Mouse (Mus musculus) brain, embryonic 14.5 days (tissue): ENCODE data around the gene Tmem175.
"Not testable (repeated sequence)": the region's sequence is repeated elsewhere in the genome, so short reads cannot be mapped to it uniquely, and the experiment has no call there.

Experiments used
- CTCF ChIP-seq: fragments of 200-500 bp; IDR thresholded peaks from 2 replicates; pipeline ENCODE4 v1.5.1; 2012; ENCODE audit warnings: inconsistent platforms, mild to moderate bottlenecking, moderate library complexity, borderline replicate concordance; ENCODE audit not compliant: insufficient read depth, insufficient read length; ENCODE audit errors: extremely low read depth
- POLR2A ChIP-seq: fragments of 200-500 bp; IDR thresholded peaks from 2 replicates; pipeline ENCODE4 v1.6.1; 2012; ENCODE audit warnings: mild to moderate bottlenecking, inconsistent platforms, borderline replicate concordance; ENCODE audit not compliant: poor library complexity, insufficient read depth, insufficient read length, severe bottlenecking; ENCODE audit errors: extremely low read depth

DNA sequence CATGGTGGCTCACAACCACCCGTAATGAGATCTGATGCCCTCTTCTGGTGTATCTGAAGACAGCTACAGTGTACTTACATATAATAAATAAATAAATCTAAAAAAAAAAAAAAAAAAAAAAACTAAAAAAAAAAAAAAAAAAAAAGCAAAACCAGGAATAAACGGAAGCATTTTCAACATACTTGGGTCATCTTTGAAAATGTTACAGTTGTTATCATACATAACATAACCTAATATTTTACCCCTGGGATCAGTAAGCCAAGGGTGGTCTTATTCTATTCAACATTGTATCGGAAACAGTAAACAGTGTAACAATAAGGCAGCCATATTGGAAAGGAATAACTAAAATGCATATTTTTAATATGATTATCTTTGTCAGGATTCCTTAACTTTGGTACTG lies 4.5 kb downstream of the Tmem175 start:
- TF ChIP-seq CTCF, POLR2A: not testable (repeated sequence)
